Mouse (Mus musculus): ENCODE results near the gene Thpo. TPM values are rescaled to one million over a fixed set of nuclear protein-coding genes. Genes with fewer than 3 reads are reported as not detected.

Thpo gene
- polyA plus RNA-seq, 1 experiment: 1.4 TPM

DNA sequence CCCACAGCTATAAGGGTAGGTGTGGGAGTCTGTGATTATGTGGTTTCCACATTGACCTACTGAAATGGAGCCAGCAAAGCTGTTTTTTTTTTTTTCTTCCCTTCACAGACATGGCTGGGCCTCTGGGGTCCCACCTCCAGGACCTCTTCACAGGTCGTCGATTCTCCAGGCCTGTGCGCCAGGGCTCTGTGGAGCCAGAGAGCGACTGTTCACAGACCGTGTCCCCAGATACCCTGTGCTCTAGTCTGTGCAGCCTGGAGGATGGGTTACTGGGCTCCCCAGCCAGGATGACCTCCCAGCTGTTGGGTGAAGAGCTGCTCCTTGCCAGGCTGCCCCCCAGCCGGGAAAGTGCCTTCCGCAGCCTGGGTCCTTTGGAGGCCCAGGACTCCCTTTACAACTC, 33.0 kb downstream of the Thpo start:
- no peak overlapping the region for H3K4me3 ChIP-seq
- no peaks in the 10 kb centered on the region for H3K36me3 ChIP-seq (ENCODE audit: control insufficient read depth, insufficient read depth)
- H3ac ChIP-seq (ENCODE audit: control insufficient read depth, insufficient read length): no peak overlapping the region
- TF ChIP-seq MAX (IDR thresholded peaks at IDR 0.05; ENCODE audit: low read depth): no peak
- TF ChIP-seq POLR2A (IDR thresholded peaks at IDR 0.05; ENCODE audit: insufficient read length, low read depth): no peak
- no peak for TF ChIP-seq TCF12 (IDR thresholded peaks at IDR 0.05; ENCODE audit: insufficient read depth, poor library complexity, severe bottlenecking)
- no peak for TF ChIP-seq CEBPB (IDR thresholded peaks at IDR 0.05; ENCODE audit: insufficient read depth, poor library complexity, severe bottlenecking)
- no peak for TF ChIP-seq TCF3 (IDR thresholded peaks at IDR 0.05; ENCODE audit: insufficient read length, low read depth)
- no peak for TF ChIP-seq USF1 (IDR thresholded peaks at IDR 0.05; ENCODE audit: low read depth)
- TF ChIP-seq REST (IDR thresholded peaks at IDR 0.05; ENCODE audit: insufficient read depth, insufficient read length): no peak
- TF ChIP-seq E2F4 (IDR thresholded peaks at IDR 0.05; ENCODE audit: insufficient read depth): no peak
- TF ChIP-seq POLR2AphosphoS2 (IDR thresholded peaks at IDR 0.05; ENCODE audit: insufficient read length, low read depth): no peak
- no peak for TF ChIP-seq MYOG (IDR thresholded peaks at IDR 0.05; ENCODE audit: control insufficient read depth in 1 of 3, insufficient read depth in 1 of 3, insufficient read length in 2 of 3, low read depth in 2 of 3)
- TF ChIP-seq MYOD1 (IDR thresholded peaks at IDR 0.05; ENCODE audit: control insufficient read depth in 1 of 3, insufficient read length in 2 of 3, low read depth in 2 of 3): no peak
- TF ChIP-seq SRF (IDR thresholded peaks at IDR 0.05; ENCODE audit: control insufficient read depth, insufficient read length, low read depth): no peak
- no peaks in the 10 kb centered on the region for H3K27me3 ChIP-seq (ENCODE audit: control insufficient read depth, insufficient read depth, insufficient read length)
- H3K4me2 ChIP-seq (ENCODE audit: low read depth): no peak overlapping the region
- no peaks in the 10 kb centered on the region for H3K79me2 ChIP-seq (ENCODE audit: control insufficient read depth, insufficient read depth)

GRCm38 (mm10) chr16:20700036-20700435, 34.3 kb downstream of the Thpo start:
- H3K27me3 ChIP-seq (ENCODE audit: control insufficient read depth, insufficient read depth, insufficient read length): no peaks in the 10 kb centered on the region
- no peaks in the 10 kb centered on the region for H3K79me2 ChIP-seq (ENCODE audit: control insufficient read depth, insufficient read depth)
- no peak overlapping the region for H3ac ChIP-seq (ENCODE audit: control insufficient read depth, insufficient read length)
- TF ChIP-seq POLR2AphosphoS2 (IDR thresholded peaks at IDR 0.05; ENCODE audit: insufficient read length, low read depth): no peak
- no peak for TF ChIP-seq REST (IDR thresholded peaks at IDR 0.05; ENCODE audit: insufficient read depth, insufficient read length)
- no peak for TF ChIP-seq CEBPB (IDR thresholded peaks at IDR 0.05; ENCODE audit: insufficient read depth, poor library complexity, severe bottlenecking)
- TF ChIP-seq USF1 (IDR thresholded peaks at IDR 0.05; ENCODE audit: low read depth): no peak
- TF ChIP-seq MYOD1 (IDR thresholded peaks at IDR 0.05; ENCODE audit: control insufficient read depth in 1 of 3, insufficient read length in 2 of 3, low read depth in 2 of 3): no peak
- no peak for TF ChIP-seq POLR2A (IDR thresholded peaks at IDR 0.05; ENCODE audit: insufficient read length, low read depth)
- TF ChIP-seq MYOG (IDR thresholded peaks at IDR 0.05; ENCODE audit: control insufficient read depth in 1 of 3, insufficient read depth in 1 of 3, insufficient read length in 2 of 3, low read depth in 2 of 3): no peak
- TF ChIP-seq MAX (IDR thresholded peaks at IDR 0.05; ENCODE audit: low read depth): no peak
- H3K36me3 ChIP-seq (ENCODE audit: control insufficient read depth, insufficient read depth): no peaks in the 10 kb centered on the region
- no peak overlapping the region for H3K4me3 ChIP-seq
- no peak overlapping the region for H3K4me2 ChIP-seq (ENCODE audit: low read depth)

- Histone ChIP-seq H3K79me2 (ENCODE audit: control insufficient read depth, insufficient read depth) (no peaks in the 10 kb centered on the region), H3K36me3 (ENCODE audit: control insufficient read depth, insufficient read depth) (no peaks in the 10 kb centered on the region), H3ac (ENCODE audit: control insufficient read depth, insufficient read length) (no peak overlapping the region), H3K4me3 (no peak overlapping the region), H3K4me2 (ENCODE audit: low read depth) (no peak overlapping the region), H3K27me3 (ENCODE audit: control insufficient read depth, insufficient read depth, insufficient read length) (no peaks in the 10 kb centered on the region)
- TF ChIP-seq MAX (IDR thresholded peaks at IDR 0.05; ENCODE audit: low read depth) (no peak), POLR2AphosphoS2 (IDR thresholded peaks at IDR 0.05; ENCODE audit: insufficient read length, low read depth) (no peak), POLR2A (IDR thresholded peaks at IDR 0.05; ENCODE audit: insufficient read length, low read depth) (no peak), E2F4 (IDR thresholded peaks at IDR 0.05; ENCODE audit: insufficient read depth) (no peak)
Observed at GRCm38 (mm10) chr16:20699266-20699665, 35.0 kb downstream of the Thpo start.

GRCm38 (mm10) chr16:20695622-20696323, 38.5 kb downstream of the Thpo start:
- H3K4me2 ChIP-seq (ENCODE audit: low read depth): no peak overlapping the region
- no peak overlapping the region for H3K4me3 ChIP-seq
- no peaks in the 10 kb centered on the region for H3K79me2 ChIP-seq (ENCODE audit: control insufficient read depth, insufficient read depth)
- peaks cover 13% of the 10 kb centered on the region for H3K36me3 ChIP-seq (ENCODE audit: control insufficient read depth, insufficient read depth)
- no peak overlapping the region for H3ac ChIP-seq (ENCODE audit: control insufficient read depth, insufficient read length)
- TF ChIP-seq MYOG (IDR thresholded peaks at IDR 0.05; ENCODE audit: control insufficient read depth in 1 of 3, insufficient read depth in 1 of 3, insufficient read length in 2 of 3, low read depth in 2 of 3) (no peak), TCF3 (IDR thresholded peaks at IDR 0.05; ENCODE audit: insufficient read length, low read depth) (no peak), USF1 (IDR thresholded peaks at IDR 0.05; ENCODE audit: low read depth) (no peak), CEBPB (IDR thresholded peaks at IDR 0.05; ENCODE audit: insufficient read depth, poor library complexity, severe bottlenecking) (no peak), POLR2A (IDR thresholded peaks at IDR 0.05; ENCODE audit: insufficient read length, low read depth) (no peak), POLR2AphosphoS2 (IDR thresholded peaks at IDR 0.05; ENCODE audit: insufficient read length, low read depth) (no peak), MAX (IDR thresholded peaks at IDR 0.05; ENCODE audit: low read depth) (no peak), TCF12 (IDR thresholded peaks at IDR 0.05; ENCODE audit: insufficient read depth, poor library complexity, severe bottlenecking) (no peak), MYOD1 (IDR thresholded peaks at IDR 0.05; ENCODE audit: control insufficient read depth in 1 of 3, insufficient read length in 2 of 3, low read depth in 2 of 3) (no peak)
- H3K27me3 ChIP-seq (ENCODE audit: control insufficient read depth, insufficient read depth, insufficient read length): no peaks in the 10 kb centered on the region

GRCm38 (mm10) chr16:20694781-20695180, 39.5 kb downstream of the Thpo start:
- peaks cover 20% of the 10 kb centered on the region for H3K36me3 ChIP-seq (ENCODE audit: control insufficient read depth, insufficient read depth)
- H3ac ChIP-seq (ENCODE audit: control insufficient read depth, insufficient read length): no peak overlapping the region
- no peak overlapping the region for H3K4me3 ChIP-seq
- H3K79me2 ChIP-seq (ENCODE audit: control insufficient read depth, insufficient read depth): no peaks in the 10 kb centered on the region
- H3K4me2 ChIP-seq (ENCODE audit: low read depth): no peak overlapping the region
- H3K27me3 ChIP-seq (ENCODE audit: control insufficient read depth, insufficient read depth, insufficient read length): no peaks in the 10 kb centered on the region
- TF ChIP-seq TCF3 (IDR thresholded peaks at IDR 0.05; ENCODE audit: insufficient read length, low read depth) (no peak), SRF (IDR thresholded peaks at IDR 0.05; ENCODE audit: control insufficient read depth, insufficient read length, low read depth) (no peak), MYOG (IDR thresholded peaks at IDR 0.05; ENCODE audit: control insufficient read depth in 1 of 3, insufficient read depth in 1 of 3, insufficient read length in 2 of 3, low read depth in 2 of 3) (no peak)
